15 mouse cellular contexts compared by ENCODE assay signal in genomic region chr17:31820099-31820846, GRCm38 (mm10). TPM values are rescaled to one million over a fixed set of nuclear protein-coding genes. Genes with fewer than 3 reads are reported as not detected.
DNase-seq lines count a peak whose midpoint lies in the region; ATAC-seq and TF ChIP-seq lines count a peak whose summit lies in the region.
"Had no signal": no experiment of that assay in that cellular context is flagged by ENCODE, and none has a peak within 500 bp of the region (broad histone marks: within the 10 kb centered on the region; RNA-seq: fewer than 3 reads in every experiment).

No protein-coding gene starts in this region.

- no peak overlapping the region for H3K4me2 ChIP-seq in heart, embryonic 11.5 days
- H3K4me2 ChIP-seq in kidney, embryonic 16.5 days (replicated peaks; ENCODE audit: low read depth, low read length), result no peak overlapping the region
- H3K4me2 ChIP-seq: liver, embryonic 11.5 days; midbrain, embryonic 12.5 days had no signal

- no peak overlapping the region for H3K4me3 ChIP-seq in heart, embryonic 11.5 days (ENCODE audit: low read depth, low read length)
- no peak overlapping the region for H3K4me3 ChIP-seq in kidney, embryonic 16.5 days (ENCODE audit: low read length)
- H3K4me3 ChIP-seq in E14TG2a.4 (replicated peaks; ENCODE audit: low read length), result peak overlapping the region; percentile 67
- H3K4me3 ChIP-seq: erythroblast, embryonic 14.5 days; midbrain, embryonic 12.5 days had no signal

- no peak for ATAC-seq in heart, embryonic 11.5 days (replicated peaks; ENCODE audit: insufficient number of reproducible peaks, low FRiP score, low TSS enrichment)
- no peak for ATAC-seq in kidney, embryonic 16.5 days (ENCODE audit: low FRiP score, low TSS enrichment)
- ATAC-seq: forebrain, postnatal 0 days had no signal

- TF ChIP-seq CTCF in E14TG2a.4 (conservative IDR thresholded peaks at IDR 0.05; ENCODE audit: low read length), result no peak

- no peaks in the 10 kb centered on the region for H3K27me3 ChIP-seq in heart, embryonic 11.5 days (ENCODE audit: control insufficient read depth, insufficient read depth, low read length)
- H3K27me3 ChIP-seq in kidney, embryonic 16.5 days (ENCODE audit: insufficient read depth, low read length), result no peaks in the 10 kb centered on the region
- no peaks in the 10 kb centered on the region for H3K27me3 ChIP-seq in E14TG2a.4 (ENCODE audit: insufficient read depth, low read length)
- H3K27me3 ChIP-seq: midbrain, embryonic 12.5 days had no signal

- intact Hi-C loops in heart, postnatal 36 days (cut with DNase I), result no loop called here

- no peaks in the 10 kb centered on the region for H3K9me3 ChIP-seq in heart, embryonic 11.5 days (replicated peaks; ENCODE audit: control insufficient read depth, low read length)
- H3K9me3 ChIP-seq in kidney, embryonic 16.5 days (ENCODE audit: low read length), result no peaks in the 10 kb centered on the region
- no peaks in the 10 kb centered on the region for H3K9me3 ChIP-seq in E14TG2a.4 (ENCODE audit: low read length)
- H3K9me3 ChIP-seq: midbrain, embryonic 12.5 days had no signal

- WGBS in heart, embryonic 11.5 days (ENCODE audit: insufficient replicate concordance), result 37% methylated on average over 4 of the region's 4 CpGs
- WGBS in kidney, embryonic 16.5 days, result 32% methylated on average over 4 of the region's 4 CpGs

- DNase-seq in heart, postnatal 36 days, result no peak
- DNase-seq in kidney, postnatal 14 days, result no peak
- peak; percentile 80 for DNase-seq in R1 (ENCODE audit: low read depth, low spot score)
- DNase-seq in retina, embryonic 14.5 days (ENCODE audit: low spot score), result no peak
- DNase-seq in natural killer cell, adult 2 months (ENCODE audit: low spot score in 2 of 2), result no peak
- DNase-seq: adrenal gland, postnatal 36 days; cerebellum, postnatal 10 days; forebrain, postnatal 0 days; layer of hippocampus, postnatal 36 days had no signal

- no peaks in the 10 kb centered on the region for H3K36me3 ChIP-seq in heart, embryonic 11.5 days (ENCODE audit: control insufficient read depth, insufficient read depth, low read length)
- no peaks in the 10 kb centered on the region for H3K36me3 ChIP-seq in kidney, embryonic 16.5 days (ENCODE audit: insufficient read depth, low read length)
- H3K36me3 ChIP-seq in E14TG2a.4 (ENCODE audit: insufficient read depth, low read length), result peaks cover 26% of the 10 kb centered on the region
- H3K36me3 ChIP-seq: midbrain, embryonic 12.5 days had no signal

- H3K9ac ChIP-seq in heart, embryonic 11.5 days (ENCODE audit: low read depth, low read length), result 0 out of 2 replicates have a peak overlapping the region, but pooled peaks have one; percentile 30
- 0 out of 2 replicates have a peak overlapping the region, but pooled peaks have one; percentile 23 for H3K9ac ChIP-seq in kidney, embryonic 16.5 days (replicated peaks; ENCODE audit: low read length)
- H3K9ac ChIP-seq: forebrain, postnatal 0 days; midbrain, embryonic 12.5 days had no signal

- peaks cover 10% of the 10 kb centered on the region for H3K4me1 ChIP-seq in heart, embryonic 11.5 days (ENCODE audit: control insufficient read depth, insufficient read depth, low read length)
- H3K4me1 ChIP-seq in kidney, embryonic 16.5 days (ENCODE audit: insufficient read depth, low read length), result peaks cover 19% of the 10 kb centered on the region
- H3K4me1 ChIP-seq in E14TG2a.4 (replicated peaks; ENCODE audit: low read depth, low read length), result peaks cover 83% of the 10 kb centered on the region

- H3K27ac ChIP-seq in heart, embryonic 11.5 days (ENCODE audit: low read depth, low read length), result no peak overlapping the region
- no peak overlapping the region for H3K27ac ChIP-seq in kidney, embryonic 16.5 days (ENCODE audit: low read length)
- H3K27ac ChIP-seq: midbrain, embryonic 12.5 days had no signal

RNA-seq across cellular contexts. Expression of gene Sik1, which starts 35.3 kb away (rescaled TPM):
- polyA plus RNA-seq in heart, embryonic 11.5 days (2014; fragmentation: Nextera tagmentation; extraction: Ambion mirVana), result 21.7 and 24.3 TPM in 2 replicates
- 10 to 100 TPM; 24.0 to 68.3 TPM for total RNA-seq in heart, postnatal 36 days (2021)
- 16.5 and 17.8 TPM in 2 replicates for polyA plus RNA-seq in kidney, embryonic 16.5 days (2015; fragmentation: Nextera tagmentation; extraction: Ambion mirVana)
